Mouse (Mus musculus) embryonic facial prominence, embryonic 11.5 days (tissue): Measurements from ENCODE around the gene Cdc42ep4. TPM values are rescaled to one million over a fixed set of nuclear protein-coding genes. Genes with fewer than 3 reads are reported as not detected.

ENCODE experiments used
- ATAC-seq: fragments of 200-750 bp; cut with Nextera tagmentation; replicated peaks from 2 replicates; pipeline ENCODE4 v1.8.0; 2017; ENCODE audit warnings: low read depth; ENCODE audit not compliant: insufficient number of reproducible peaks, low FRiP score, low TSS enrichment
- DNase-seq: peaks from one replicate; pipeline ENCODE4 v3.0.0-alpha.2; 2015; ENCODE audit warnings: low spot score
- H3K27ac ChIP-seq: fragments of 300-500 bp; sonication (generic); replicated peaks from 2 replicates; pipeline ENCODE4 v1.5.1; 2014; ENCODE audit warnings: mild to moderate bottlenecking, low read depth, low read length, control low read depth
- H3K27me3 ChIP-seq: fragments of 300-500 bp; sonication (generic); 2 replicates; pipeline ENCODE4 v1.6.1; 2014; ENCODE audit warnings: mild to moderate bottlenecking, low read length, moderate library complexity, mixed read lengths; ENCODE audit not compliant: control insufficient read depth, insufficient read depth
- H3K36me3 ChIP-seq: fragments of 300-500 bp; sonication (generic); replicated peaks from 2 replicates; pipeline ENCODE4 v1.6.1; 2014; ENCODE audit warnings: low read depth, mild to moderate bottlenecking, low read length, moderate library complexity, mixed read lengths; ENCODE audit not compliant: control insufficient read depth, insufficient read depth
- H3K4me1 ChIP-seq: fragments of 300-500 bp; sonication (generic); 2 replicates; pipeline ENCODE4 v1.6.1; 2014; ENCODE audit warnings: low read length, mixed read lengths; ENCODE audit not compliant: control insufficient read depth, insufficient read depth
- H3K4me2 ChIP-seq: fragments of 300-500 bp; sonication (generic); 2 replicates; pipeline ENCODE4 v1.6.1; 2014; ENCODE audit warnings: low read depth, mild to moderate bottlenecking, control low read depth, low read length, moderate library complexity
- H3K4me3 ChIP-seq: fragments of 300-500 bp; sonication (generic); 2 replicates; pipeline ENCODE4 v1.5.1; 2014; ENCODE audit warnings: low read depth, low read length, control low read depth
- H3K9ac ChIP-seq: fragments of 300-500 bp; sonication (generic); replicated peaks from 2 replicates; pipeline ENCODE4 v1.6.1; 2014; ENCODE audit warnings: mild to moderate bottlenecking, control low read depth, low read length
- H3K9me3 ChIP-seq: fragments of 300-500 bp; sonication (generic); replicated peaks from 2 replicates; pipeline ENCODE4 v1.6.1; 2016; ENCODE audit warnings: mild to moderate bottlenecking, low read length, inconsistent platforms, mixed read lengths; ENCODE audit not compliant: control insufficient read depth
- WGBS: fragments of 180-500 bp; shearing (Covaris S2); extraction: QIAGEN DNeasy Blood & Tissue Kit; methylation state at CpG from one replicate; pipeline ENCODE4 v1.1.7; 2014; 5-methylcytosine and 5-hydroxymethylcytosine counted together
- polyA plus RNA-seq: library from polyadenylated mRNA; unstranded; fragments of >200 nt; fragmentation: Nextera tagmentation; extraction: Ambion mirVana; gene quantifications from 2 replicates; pipeline ENCODE4 v1.2.1, GENCODE M21; 2014

The Cdc42ep4 gene
- polyA plus RNA-seq, 1 experiment from 2014 or later, result 59.1 TPM

DNA sequence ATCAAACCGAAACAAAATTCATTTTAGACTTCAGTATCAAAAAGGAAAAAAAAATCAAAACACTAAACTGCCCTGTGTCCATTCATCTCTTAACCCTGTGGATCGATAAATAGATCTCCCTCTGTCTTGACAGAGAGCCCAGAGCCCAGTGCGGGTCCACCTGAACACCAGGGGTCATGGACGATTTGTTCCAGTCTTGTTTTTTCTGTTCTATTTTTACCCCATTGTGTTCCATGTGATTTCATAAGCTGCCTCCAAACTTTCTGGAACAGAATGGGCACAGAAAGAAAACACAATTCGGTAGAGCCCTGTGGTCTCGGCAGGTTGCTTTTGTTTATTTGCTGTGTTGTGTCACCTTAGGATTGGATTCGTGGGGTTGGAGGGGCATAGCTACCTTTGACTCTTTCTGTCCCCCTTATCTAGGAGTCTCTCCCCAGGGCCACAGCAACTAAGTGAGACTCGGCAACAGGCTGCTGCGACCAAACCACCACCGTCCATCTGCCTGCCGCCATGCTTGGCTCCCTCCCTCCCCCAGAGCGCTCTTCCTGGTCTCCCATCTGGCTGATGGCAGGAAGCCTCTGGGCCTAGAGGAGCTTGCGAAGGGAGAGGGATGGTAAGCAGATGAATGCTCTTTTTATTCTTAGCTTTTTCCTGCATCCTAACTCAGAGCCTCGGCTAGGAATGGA, 29.1 kb downstream of the Cdc42ep4 start:
- WGBS, result 74% methylated on average over 14 of the region's 14 CpGs
- peaks cover 6% of the 10 kb centered on the region for H3K4me1 ChIP-seq
- peaks cover 2% of the 10 kb centered on the region for H3K36me3 ChIP-seq
- H3K27me3 ChIP-seq, result no peaks in the 10 kb centered on the region
- DNase-seq (no peak), ATAC-seq (no peak)
- no peak overlapping the region for H3K4me3 ChIP-seq
- H3K4me2 ChIP-seq, result no peak overlapping the region
- H3K9ac ChIP-seq, result no peak overlapping the region
- no peak overlapping the region for H3K27ac ChIP-seq
- no peaks in the 10 kb centered on the region for H3K9me3 ChIP-seq

DNA sequence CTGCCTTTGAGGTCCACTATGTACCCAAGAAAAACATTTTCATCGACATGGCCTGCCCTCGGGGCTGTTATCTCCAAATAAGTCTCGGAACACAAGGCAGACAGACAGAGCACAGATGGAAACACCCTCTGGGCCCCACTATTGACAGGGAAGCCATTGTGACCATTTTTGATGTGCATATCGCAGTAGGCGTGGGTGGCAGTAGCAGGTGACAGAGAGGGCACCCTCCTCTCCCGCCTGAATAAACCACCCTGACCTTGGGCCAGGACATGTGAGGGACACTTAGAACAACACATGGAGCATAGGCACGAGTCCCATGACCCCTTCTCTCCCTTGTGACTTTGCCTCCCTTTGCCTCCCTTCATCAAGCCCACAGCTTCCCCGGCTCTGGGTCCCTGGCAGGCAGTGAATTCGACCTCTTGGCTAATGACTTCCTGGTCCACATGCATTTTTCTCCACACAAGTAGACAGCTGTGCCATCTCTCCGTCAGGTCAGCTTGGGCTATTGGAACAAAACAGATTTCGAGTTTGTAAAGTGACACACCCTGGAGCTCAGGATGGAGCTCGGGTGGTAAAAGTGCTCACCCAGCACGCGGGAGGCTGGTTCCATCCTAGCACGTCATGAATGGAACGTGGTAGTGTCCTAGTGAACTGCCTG, 33.8 kb downstream of the Cdc42ep4 start:
- H3K9ac ChIP-seq, result no peak overlapping the region
- 56% methylated on average over 16 of the region's 16 CpGs for WGBS
- ATAC-seq, result no peak
- H3K27me3 ChIP-seq, result no peaks in the 10 kb centered on the region
- H3K4me2 ChIP-seq, result no peak overlapping the region
- DNase-seq, result no peak
- no peaks in the 10 kb centered on the region for H3K9me3 ChIP-seq
- H3K36me3 ChIP-seq, result no peaks in the 10 kb centered on the region
- no peak overlapping the region for H3K27ac ChIP-seq
- H3K4me3 ChIP-seq, result no peak overlapping the region
- H3K4me1 ChIP-seq, result no peaks in the 10 kb centered on the region

DNA sequence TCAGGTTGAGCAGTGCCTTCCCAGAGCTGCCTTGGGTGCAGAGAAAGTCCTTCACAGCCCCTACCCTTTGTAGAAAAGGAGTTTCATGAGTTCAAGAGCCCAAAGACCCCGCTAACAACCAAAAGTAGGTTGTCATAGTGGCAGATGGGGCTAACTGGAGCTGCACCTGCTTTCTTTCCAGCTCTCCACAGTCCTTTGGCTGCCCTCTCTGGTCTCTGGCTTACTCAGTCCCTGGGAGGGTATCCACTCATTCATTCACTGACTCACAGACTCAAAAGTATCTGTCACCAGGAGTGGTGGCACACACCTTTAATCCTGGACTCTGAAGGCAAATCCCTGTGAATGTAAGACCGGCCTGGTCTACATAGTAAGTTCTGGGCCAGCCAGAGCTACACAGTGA, 35.5 kb downstream of the Cdc42ep4 start:
- Histone ChIP-seq H3K9ac (no peak overlapping the region), H3K4me3 (no peak overlapping the region), H3K9me3 (no peaks in the 10 kb centered on the region), H3K36me3 (no peaks in the 10 kb centered on the region), H3K27ac (no peak overlapping the region), H3K4me2 (no peak overlapping the region), H3K27me3 (no peaks in the 10 kb centered on the region), H3K4me1 (no peaks in the 10 kb centered on the region)
- ATAC-seq (no peak), DNase-seq (no peak)
- WGBS, result 98% methylated on average over 2 of the region's 2 CpGs

DNA sequence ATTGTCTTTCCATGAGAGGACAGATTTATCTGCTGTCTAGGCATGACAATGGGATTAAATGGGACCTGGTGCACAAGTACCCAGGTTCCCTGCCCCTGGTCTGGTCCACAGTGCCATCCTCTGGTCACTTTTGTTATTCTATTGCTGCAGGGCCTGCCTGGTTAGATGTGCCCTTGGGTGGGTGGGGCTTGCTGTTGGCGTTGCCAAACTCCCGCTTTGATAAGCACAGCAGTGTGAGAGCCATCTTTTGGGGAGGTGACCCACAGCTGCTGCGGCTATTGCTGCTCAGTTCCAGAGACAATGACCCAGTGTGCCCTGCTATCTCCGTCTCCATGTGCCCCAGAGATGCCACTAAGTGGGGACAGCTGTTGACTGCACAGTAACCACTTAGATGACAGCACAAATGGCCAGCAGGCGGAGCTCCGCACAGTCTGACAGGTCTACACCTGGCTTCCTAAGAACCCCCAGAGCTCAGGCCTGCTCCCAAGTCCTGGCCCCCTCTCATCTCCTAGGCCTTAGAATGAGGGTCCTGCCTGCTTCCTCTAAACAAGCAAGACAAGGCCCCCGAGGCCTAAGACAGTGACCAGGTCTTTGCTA, 36.5 kb downstream of the Cdc42ep4 start:
- Histone ChIP-seq H3K36me3 (no peaks in the 10 kb centered on the region), H3K4me1 (peaks cover 5% of the 10 kb centered on the region), H3K4me2 (no peak overlapping the region), H3K9ac (no peak overlapping the region), H3K27ac (no peak overlapping the region), H3K4me3 (no peak overlapping the region), H3K9me3 (no peaks in the 10 kb centered on the region), H3K27me3 (no peaks in the 10 kb centered on the region)
- DNase-seq (no peak), ATAC-seq (no peak)
- 60% methylated on average over 7 of the region's 7 CpGs for WGBS

DNA sequence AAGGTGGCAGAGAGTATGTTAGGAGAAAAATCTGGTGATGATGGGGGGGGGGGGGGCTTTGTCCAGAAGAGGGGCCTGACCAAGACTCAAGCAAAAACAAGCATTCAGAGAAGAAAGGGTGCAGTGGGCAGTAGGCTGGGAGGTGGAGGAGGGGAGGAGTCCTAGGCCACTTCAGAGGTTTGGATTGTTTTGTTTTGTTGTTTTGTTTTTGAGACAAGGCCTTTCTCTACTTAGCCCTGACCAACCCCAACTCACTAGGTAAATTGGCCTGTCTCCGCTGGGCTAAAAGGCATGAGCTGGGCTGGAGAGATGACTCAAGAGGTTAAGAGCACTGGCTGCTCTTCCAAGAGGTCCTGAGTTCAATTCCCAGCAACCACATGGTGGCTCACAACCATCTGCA, 40.6 kb downstream of the Cdc42ep4 start:
- H3K9me3 ChIP-seq, result no peaks in the 10 kb centered on the region
- WGBS, result 55% methylated on average over 1 of the region's 1 CpGs

DNA sequence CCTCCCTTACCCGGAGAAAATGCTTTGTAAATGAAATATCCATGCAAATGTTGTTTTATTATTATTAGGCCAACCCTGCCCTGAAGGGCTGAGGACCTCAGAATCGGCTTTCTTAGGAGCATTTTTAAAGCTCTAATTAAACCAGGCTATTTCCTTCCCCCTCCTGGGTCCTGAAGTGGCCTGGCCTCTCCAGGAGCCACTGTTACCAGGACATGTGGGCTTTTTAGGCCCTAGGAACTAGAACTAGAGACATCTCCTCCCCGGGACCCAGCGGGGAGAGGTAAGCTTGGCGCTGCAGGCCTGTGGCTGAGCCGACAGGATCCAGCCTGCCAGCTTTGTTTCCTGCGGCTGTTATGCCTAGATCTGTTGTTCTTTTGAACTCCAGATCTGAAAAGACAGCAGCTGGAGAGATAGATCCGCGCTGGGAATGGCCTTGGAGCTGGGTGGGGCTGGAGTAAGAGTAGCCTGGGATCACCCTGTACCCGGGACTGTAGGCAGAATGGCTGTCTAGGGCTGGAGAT, 41.4 kb downstream of the Cdc42ep4 start:
- Histone ChIP-seq H3K27ac (peak overlapping the region; percentile 52; the same call in 1 of the 2 replicates), H3K9me3 (no peaks in the 10 kb centered on the region), H3K4me1 (peaks cover 8% of the 10 kb centered on the region), H3K4me3 (no peak overlapping the region), H3K9ac (peak overlapping the region; percentile 30; the same call in 1 of the 2 replicates), H3K4me2 (no peak overlapping the region), H3K27me3 (no peaks in the 10 kb centered on the region; the same call in 1 of the 2 replicates), H3K36me3 (no peaks in the 10 kb centered on the region)
- DNase-seq, result peak; percentile 60
- WGBS, result 2% methylated on average over 10 of the region's 10 CpGs
- 0 out of 2 replicates have a peak, but pooled peaks have one; percentile 25 for ATAC-seq

More for the DNA sequence above, 40.6 kb downstream of the Cdc42ep4 start:
- DNase-seq, result no peak
- Histone ChIP-seq H3K27ac (peak overlapping the region; percentile 52; the same call in 1 of the 2 replicates), H3K4me1 (peaks cover 8% of the 10 kb centered on the region), H3K4me3 (no peak overlapping the region), H3K27me3 (no peaks in the 10 kb centered on the region; the same call in 1 of the 2 replicates), H3K9ac (no peak overlapping the region), H3K4me2 (no peak overlapping the region), H3K36me3 (no peaks in the 10 kb centered on the region)
- ATAC-seq, result no peak

DNA sequence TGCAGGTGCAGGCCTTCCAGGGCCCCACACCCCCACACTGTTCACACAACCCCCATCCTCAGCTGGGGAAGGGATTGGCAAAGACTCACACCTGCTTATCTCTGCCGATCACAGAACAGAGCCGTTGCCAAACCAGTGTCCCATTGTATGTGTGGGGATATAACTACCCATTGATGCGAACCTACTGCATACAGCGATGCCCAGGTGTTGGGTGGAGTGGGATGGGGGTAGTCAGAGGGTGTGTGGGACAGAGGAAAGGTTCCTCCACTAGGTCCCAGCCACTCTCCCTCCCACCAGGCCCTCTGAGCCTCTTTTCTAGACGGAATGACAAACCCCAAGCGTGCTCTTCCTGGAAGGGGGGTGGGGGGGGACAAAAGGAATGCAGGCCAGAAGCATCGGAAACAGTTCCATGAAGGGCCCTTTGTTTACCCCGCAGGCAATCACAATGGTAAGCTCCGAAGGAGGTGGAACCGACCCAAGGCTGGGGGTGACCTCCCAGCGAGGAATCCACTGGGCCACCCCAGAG, 41.9 kb downstream of the Cdc42ep4 start, which contains the start of gene Cpsf4l:
Gene Cpsf4l (minus strand): TSS at position 287 of the 526 bp plus-strand sequence.
- H3K9me3 ChIP-seq, result no peaks in the 10 kb centered on the region
- H3K27ac ChIP-seq, result peak within 1 kb of the TSS; percentile 52; the same call in 1 of the 2 replicates
- H3K4me2 ChIP-seq, result no peak within 1 kb of the TSS
- 4% methylated on average over 11 of the region's 11 CpGs for WGBS
- peak; percentile 29 for ATAC-seq
- no peaks in the 10 kb centered on the region for H3K36me3 ChIP-seq
- H3K4me3 ChIP-seq, result no peak within 1 kb of the TSS
- no peaks in the 10 kb centered on the region; the same call in 1 of the 2 replicates for H3K27me3 ChIP-seq
- peak; percentile 64 for DNase-seq
- peaks cover 8% of the 10 kb centered on the region for H3K4me1 ChIP-seq
- H3K9ac ChIP-seq, result peak within 1 kb of the TSS; percentile 30; the same call in 1 of the 2 replicates
